Mouse (Mus musculus) midbrain, embryonic 12.5 days (tissue): ENCODE data around the gene Hsd11b2. TPM values are rescaled to one million over a fixed set of nuclear protein-coding genes. Genes with fewer than 3 reads are reported as not detected.
A peak's percentile ranks its signal among the peaks of the same experiment; 100 is the strongest.
"Not testable (repeated sequence)": the region's sequence is repeated elsewhere in the genome, so short reads cannot be mapped to it uniquely, and the experiment has no call there.

Experiments
- ATAC-seq: fragments of 200-750 bp; cut with Nextera tagmentation; 2 replicates; pipeline ENCODE4 v1.8.0; 2017; ENCODE audit warnings: low read depth, moderate TSS enrichment, moderate library complexity; ENCODE audit not compliant: low FRiP score
- H3K27ac ChIP-seq: fragments of 300-500 bp; sonication (generic); replicated peaks from 2 replicates; pipeline ENCODE4 v1.5.1; 2016; ENCODE audit warnings: mild to moderate bottlenecking
- H3K27me3 ChIP-seq: fragments of 300-500 bp; sonication (generic); 2 replicates; pipeline ENCODE4 v1.6.1; 2016; ENCODE audit warnings: mild to moderate bottlenecking
- H3K36me3 ChIP-seq: fragments of 300-500 bp; sonication (generic); 2 replicates; pipeline ENCODE4 v1.6.1; 2016
- H3K4me1 ChIP-seq: fragments of 300-500 bp; sonication (generic); 2 replicates; pipeline ENCODE4 v1.6.1; 2016
- H3K4me2 ChIP-seq: fragments of 300-500 bp; sonication (generic); replicated peaks from 2 replicates; pipeline ENCODE4 v1.6.1; 2016; ENCODE audit warnings: mild to moderate bottlenecking, moderate library complexity
- H3K4me3 ChIP-seq: fragments of 300-500 bp; sonication (generic); 2 replicates; pipeline ENCODE4 v1.5.1; 2016; ENCODE audit warnings: mild to moderate bottlenecking
- H3K9ac ChIP-seq: fragments of 300-500 bp; sonication (generic); replicated peaks from 2 replicates; pipeline ENCODE4 v1.6.1; 2016; ENCODE audit warnings: mild to moderate bottlenecking, moderate library complexity
- H3K9me3 ChIP-seq: fragments of 300-500 bp; sonication (generic); 2 replicates; pipeline ENCODE4 v1.6.1; 2016; ENCODE audit warnings: mild to moderate bottlenecking
- WGBS: fragments of 180-500 bp; shearing (Covaris S2); methylation state at CpG from one replicate; pipeline ENCODE4 v1.1.7; 2016; 5-methylcytosine and 5-hydroxymethylcytosine counted together
- polyA plus RNA-seq: library from polyadenylated mRNA; unstranded; fragments of >200 nt; fragmentation: Nextera tagmentation; extraction: Ambion mirVana; gene quantifications from 2 replicates; pipeline ENCODE4 v1.2.1, GENCODE M21; 2016

Gene Hsd11b2
- polyA plus RNA-seq, 1 experiment from 2014 or later, result 20.1 TPM

GRCm38 (mm10) chr8:105549506-105549905 lies 31.0 kb downstream of the Hsd11b2 start:
- H3K9me3 ChIP-seq, result no peaks in the 10 kb centered on the region
- H3K27ac ChIP-seq, result no peak overlapping the region
- no peak overlapping the region for H3K4me3 ChIP-seq
- 90% methylated on average over 1 of the region's 1 CpGs for WGBS
- no peaks in the 10 kb centered on the region for H3K27me3 ChIP-seq
- ATAC-seq, result no peak
- H3K4me2 ChIP-seq, result no peak overlapping the region
- no peak overlapping the region for H3K9ac ChIP-seq
- H3K4me1 ChIP-seq, result no peaks in the 10 kb centered on the region
- H3K36me3 ChIP-seq, result no peaks in the 10 kb centered on the region

- Histone ChIP-seq H3K27ac (no peak overlapping the region), H3K9ac (no peak overlapping the region), H3K27me3 (no peaks in the 10 kb centered on the region), H3K9me3 (no peaks in the 10 kb centered on the region), H3K36me3 (no peaks in the 10 kb centered on the region), H3K4me3 (no peak overlapping the region), H3K4me2 (no peak overlapping the region), H3K4me1 (no peaks in the 10 kb centered on the region)
- whole genome bisulfite sequencing, result 85% methylated on average over 2 of the region's 2 CpGs
- ATAC-seq, result no peak
Measured at GRCm38 (mm10) chr8:105550083-105550482, 31.5 kb downstream of the Hsd11b2 start.

GRCm38 (mm10) chr8:105552032-105552431 lies 33.5 kb downstream of the Hsd11b2 start:
- H3K9ac ChIP-seq, result no peak overlapping the region
- no peaks in the 10 kb centered on the region for H3K9me3 ChIP-seq
- no peaks in the 10 kb centered on the region for H3K36me3 ChIP-seq
- WGBS, result 87% methylated on average over 2 of the region's 2 CpGs
- H3K4me1 ChIP-seq, result no peaks in the 10 kb centered on the region
- H3K4me3 ChIP-seq, result no peak overlapping the region
- H3K27ac ChIP-seq, result no peak overlapping the region
- no peaks in the 10 kb centered on the region for H3K27me3 ChIP-seq
- no peak for ATAC-seq
- no peak overlapping the region for H3K4me2 ChIP-seq

GRCm38 (mm10) chr8:105552824-105553223 lies 34.3 kb downstream of the Hsd11b2 start:
- H3K27me3 ChIP-seq, result no peaks in the 10 kb centered on the region
- no peak overlapping the region for H3K4me3 ChIP-seq
- no peaks in the 10 kb centered on the region for H3K36me3 ChIP-seq
- no peak overlapping the region for H3K9ac ChIP-seq
- ATAC-seq, result no peak
- H3K4me2 ChIP-seq, result no peak overlapping the region
- no peaks in the 10 kb centered on the region for H3K4me1 ChIP-seq
- no peak overlapping the region for H3K27ac ChIP-seq
- 77% methylated on average over 1 of the region's 1 CpGs for WGBS
- H3K9me3 ChIP-seq, result no peaks in the 10 kb centered on the region

- Histone ChIP-seq H3K4me2 (no peak overlapping the region), H3K4me3 (no peak overlapping the region), H3K36me3 (0 out of 2 replicates have a peak, but pooled peaks cover 7% of the 10 kb centered on the region), H3K27me3 (no peaks in the 10 kb centered on the region), H3K9ac (no peak overlapping the region), H3K9me3 (no peaks in the 10 kb centered on the region), H3K4me1 (no peaks in the 10 kb centered on the region), H3K27ac (no peak overlapping the region)
- ATAC-seq, result peak; percentile 27; the same call in 1 of the 2 replicates
Measured at GRCm38 (mm10) chr8:105554087-105554486, 35.5 kb downstream of the Hsd11b2 start.

GRCm38 (mm10) chr8:105555230-105555629 lies 36.7 kb downstream of the Hsd11b2 start:
- ATAC-seq, result no peak
- H3K4me1 ChIP-seq, result no peaks in the 10 kb centered on the region
- 0 out of 2 replicates have a peak, but pooled peaks cover 7% of the 10 kb centered on the region for H3K36me3 ChIP-seq
- no peak overlapping the region for H3K9ac ChIP-seq
- H3K4me3 ChIP-seq, result no peak overlapping the region
- 80% methylated on average over 3 of the region's 3 CpGs for WGBS
- no peak overlapping the region for H3K27ac ChIP-seq
- H3K27me3 ChIP-seq, result no peaks in the 10 kb centered on the region
- no peaks in the 10 kb centered on the region for H3K9me3 ChIP-seq
- H3K4me2 ChIP-seq, result no peak overlapping the region

GRCm38 (mm10) chr8:105562863-105563262 lies 44.3 kb downstream of the Hsd11b2 start:
- H3K27ac ChIP-seq, result no peak overlapping the region
- H3K27me3 ChIP-seq, result peaks cover 9% of the 10 kb centered on the region; the same call in 1 of the 2 replicates
- WGBS, result 91% methylated on average over 3 of the region's 3 CpGs
- no peak overlapping the region for H3K9ac ChIP-seq
- H3K9me3 ChIP-seq, result no peaks in the 10 kb centered on the region
- H3K4me1 ChIP-seq, result peaks cover 20% of the 10 kb centered on the region
- ATAC-seq, result no peak
- H3K4me3 ChIP-seq, result no peak overlapping the region
- H3K36me3 ChIP-seq, result peaks cover 12% of the 10 kb centered on the region; the same call in 1 of the 2 replicates
- H3K4me2 ChIP-seq, result no peak overlapping the region

- H3K4me1 ChIP-seq, result peaks cover 20% of the 10 kb centered on the region
- H3K9me3 ChIP-seq, result no peaks in the 10 kb centered on the region
- ATAC-seq, result no peak
- peaks cover 5% of the 10 kb centered on the region; the same call in 1 of the 2 replicates for H3K36me3 ChIP-seq
- no peak overlapping the region for H3K27ac ChIP-seq
- no peak overlapping the region for H3K4me3 ChIP-seq
- 95% methylated on average over 1 of the region's 1 CpGs for WGBS
- no peak overlapping the region for H3K9ac ChIP-seq
- H3K27me3 ChIP-seq, result peaks cover 9% of the 10 kb centered on the region; the same call in 1 of the 2 replicates
- H3K4me2 ChIP-seq, result no peak overlapping the region
Measured at GRCm38 (mm10) chr8:105563871-105564270, 45.3 kb downstream of the Hsd11b2 start.

- Histone ChIP-seq H3K27ac (0 out of 2 replicates have a peak overlapping the region, but pooled peaks have one; percentile 77), H3K9ac (peak overlapping the region; percentile 80), H3K4me3 (peak overlapping the region; percentile 78), H3K4me2 (peak overlapping the region; percentile 85), H3K4me1 (peaks cover 20% of the 10 kb centered on the region)
- not testable (repeated sequence) for H3K9me3 ChIP-seq, H3K27me3 ChIP-seq, ATAC-seq, H3K36me3 ChIP-seq
- WGBS, result 88% methylated on average over 9 of the region's 9 CpGs
Measured at GRCm38 (mm10) chr8:105564573-105565229, 46.1 kb downstream of the Hsd11b2 start.

- Histone ChIP-seq H3K27ac (peak overlapping the region; percentile 77), H3K36me3 (peaks cover 5% of the 10 kb centered on the region; the same call in 1 of the 2 replicates), H3K4me3 (peak overlapping the region; percentile 78), H3K4me2 (peak overlapping the region; percentile 85), H3K4me1 (peaks cover 20% of the 10 kb centered on the region), H3K9me3 (no peaks in the 10 kb centered on the region), H3K27me3 (peaks cover 9% of the 10 kb centered on the region; the same call in 1 of the 2 replicates), H3K9ac (peak overlapping the region; percentile 80)
- 1% methylated on average over 31 of the region's 31 CpGs for WGBS
- peak; percentile 80 for ATAC-seq
Measured at GRCm38 (mm10) chr8:105565401-105565881, 46.9 kb downstream of the Hsd11b2 start.

GRCm38 (mm10) chr8:105565952-105566702 lies 47.6 kb downstream of the Hsd11b2 start, which contains the start of gene Atp6v0d1:
TSS of gene Atp6v0d1 (minus strand) at chr8:105566047.
- Histone ChIP-seq H3K27ac (peak within 1 kb of the TSS; percentile 77), H3K27me3 (peaks cover 9% of the 10 kb centered on the region; the same call in 1 of the 2 replicates), H3K4me2 (peak within 1 kb of the TSS; percentile 85), H3K9ac (peak within 1 kb of the TSS; percentile 80), H3K4me3 (peak within 1 kb of the TSS; percentile 78), H3K9me3 (no peaks in the 10 kb centered on the region), H3K36me3 (peaks cover 5% of the 10 kb centered on the region; the same call in 1 of the 2 replicates), H3K4me1 (peaks cover 20% of the 10 kb centered on the region)
- ATAC-seq, result peak; percentile 99
- 4% methylated on average over 53 of the region's 53 CpGs for WGBS
